Mouse (Mus musculus): ENCODE results near the gene Cntfr. TPM values are rescaled to one million over a fixed set of nuclear protein-coding genes. Genes with fewer than 3 reads are reported as not detected.
A peak's percentile ranks its signal among the peaks of the same experiment; 100 is the strongest.
"Not testable (repeated sequence)": the region's sequence is repeated elsewhere in the genome, so short reads cannot be mapped to it uniquely, and the experiment has no call there.

Gene Cntfr
- polyA plus RNA-seq, 1 experiment from 2014 or later = 27.2 TPM

DNA sequence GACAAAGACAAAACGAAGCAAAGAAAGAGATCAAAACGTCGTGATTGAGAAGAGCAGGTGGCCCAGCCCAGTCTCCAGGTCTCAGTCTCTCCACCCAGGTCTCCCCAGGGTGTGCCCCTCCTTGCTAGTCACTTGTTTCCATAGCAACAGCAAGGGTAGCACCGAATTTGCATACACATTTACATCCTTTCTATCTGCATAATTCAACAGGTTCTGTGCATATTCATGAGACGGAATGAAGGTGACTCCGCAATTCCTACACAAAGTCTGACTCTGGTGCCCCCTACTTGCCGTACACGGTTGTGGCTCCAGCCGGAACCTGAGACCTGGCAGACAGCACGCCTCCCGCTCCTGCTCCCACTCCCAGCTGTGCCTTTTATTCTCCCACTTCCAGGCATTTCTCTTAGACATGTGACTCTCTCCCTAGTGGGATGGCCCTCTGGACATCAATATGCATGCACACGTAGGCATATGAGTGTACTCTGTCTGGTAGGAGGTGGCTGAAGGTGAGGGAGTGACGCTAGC, 10.2 kb upstream of the Cntfr start:
- Histone ChIP-seq H3K4me1 (peaks cover 38% of the 10 kb centered on the region), H3K4me2 (peak overlapping the region; percentile 45), H3K27ac (replicated peaks) (peak overlapping the region; percentile 48), H3K27me3 (replicated peaks) (peaks cover 8% of the 10 kb centered on the region; the same call in 1 of the 2 replicates), H3K9ac (replicated peaks) (peak overlapping the region; percentile 26), H3K4me3 (replicated peaks) (no peak overlapping the region), H3K36me3 (no peaks in the 10 kb centered on the region), H3K9me3 (replicated peaks) (no peaks in the 10 kb centered on the region)
- 1% methylated on average over 13 of the region's 13 CpGs for WGBS
- ATAC-seq (ENCODE audit: low FRiP score) = peak; percentile 76

DNA sequence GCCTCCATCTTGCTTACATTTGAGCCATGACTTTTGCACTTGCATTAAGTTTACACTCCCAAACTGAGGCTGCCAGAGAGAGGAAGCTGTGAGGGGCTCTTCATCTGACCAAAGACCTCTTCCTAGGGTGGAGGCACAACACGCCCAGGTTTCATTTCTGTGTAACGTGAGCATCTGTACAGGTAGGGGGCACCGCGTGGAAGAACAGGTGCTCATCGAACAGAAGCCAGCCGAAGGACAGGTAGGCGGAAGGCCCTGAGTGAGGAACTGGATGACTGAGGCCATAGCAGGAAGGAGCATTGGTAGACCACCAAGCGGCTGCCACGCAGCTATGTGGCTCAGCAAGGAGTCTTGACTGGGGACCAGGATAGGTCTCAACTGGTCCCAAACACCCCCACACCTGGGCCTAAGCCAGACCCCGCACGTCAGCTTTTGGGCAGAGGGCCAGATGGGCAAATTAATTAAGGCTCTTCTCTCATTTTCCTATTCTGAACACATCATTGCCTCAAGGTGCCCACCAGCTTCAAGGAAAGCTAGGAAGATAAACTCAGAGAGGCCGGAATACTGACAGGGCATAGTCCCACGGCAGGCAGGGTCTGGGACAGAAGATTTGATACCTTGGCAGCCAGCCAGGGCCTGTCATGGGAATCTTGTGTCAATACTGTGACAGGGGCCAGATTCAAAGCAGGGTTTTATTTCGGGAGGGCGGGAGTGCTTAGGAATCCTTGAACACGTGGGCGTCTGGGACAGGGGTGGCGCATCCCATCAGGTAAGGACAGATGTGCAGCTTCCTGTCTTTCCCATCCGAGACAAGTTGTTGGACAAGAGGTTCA, 9.2 kb upstream of the Cntfr start:
- Histone ChIP-seq H3K4me3 (replicated peaks) (no peak overlapping the region), H3K4me1 (peaks cover 29% of the 10 kb centered on the region), H3K9me3 (replicated peaks) (no peaks in the 10 kb centered on the region), H3K27ac (replicated peaks) (no peak overlapping the region), H3K9ac (replicated peaks) (no peak overlapping the region), H3K4me2 (peak overlapping the region; percentile 45), H3K27me3 (replicated peaks) (peaks cover 8% of the 10 kb centered on the region; the same call in 1 of the 2 replicates), H3K36me3 (no peaks in the 10 kb centered on the region)
- ATAC-seq (ENCODE audit: low FRiP score) = no peak
- WGBS = 57% methylated on average over 19 of the region's 19 CpGs

DNA sequence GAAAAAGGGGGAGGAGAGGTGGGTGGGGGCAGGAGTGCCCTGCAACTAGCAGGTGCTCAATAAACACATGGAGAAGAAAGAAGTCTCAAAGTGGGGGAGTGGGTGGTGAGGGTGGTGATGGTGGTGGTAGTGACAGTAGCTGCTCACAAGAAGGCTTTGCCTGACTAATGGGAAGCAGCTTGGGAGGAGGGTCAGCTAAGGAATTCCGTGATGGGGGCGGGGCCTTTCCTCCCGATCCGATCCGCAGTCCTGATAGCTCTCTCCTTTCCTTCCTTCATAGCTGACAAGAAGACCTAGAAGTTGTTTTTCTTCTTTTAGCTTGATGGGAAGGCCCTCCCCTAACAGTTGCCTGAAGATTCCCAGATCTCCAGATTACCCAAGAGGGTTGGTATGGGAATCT, 7.8 kb upstream of the Cntfr start:
- Histone ChIP-seq H3K27me3 (replicated peaks) (peaks cover 8% of the 10 kb centered on the region; the same call in 1 of the 2 replicates), H3K9me3 (replicated peaks) (no peaks in the 10 kb centered on the region), H3K36me3 (no peaks in the 10 kb centered on the region), H3K4me3 (replicated peaks) (no peak overlapping the region), H3K4me2 (no peak overlapping the region), H3K9ac (replicated peaks) (no peak overlapping the region), H3K27ac (replicated peaks) (no peak overlapping the region), H3K4me1 (peaks cover 25% of the 10 kb centered on the region)
- no peak for ATAC-seq (ENCODE audit: low FRiP score)
- 14% methylated on average over 5 of the region's 5 CpGs for WGBS

DNA sequence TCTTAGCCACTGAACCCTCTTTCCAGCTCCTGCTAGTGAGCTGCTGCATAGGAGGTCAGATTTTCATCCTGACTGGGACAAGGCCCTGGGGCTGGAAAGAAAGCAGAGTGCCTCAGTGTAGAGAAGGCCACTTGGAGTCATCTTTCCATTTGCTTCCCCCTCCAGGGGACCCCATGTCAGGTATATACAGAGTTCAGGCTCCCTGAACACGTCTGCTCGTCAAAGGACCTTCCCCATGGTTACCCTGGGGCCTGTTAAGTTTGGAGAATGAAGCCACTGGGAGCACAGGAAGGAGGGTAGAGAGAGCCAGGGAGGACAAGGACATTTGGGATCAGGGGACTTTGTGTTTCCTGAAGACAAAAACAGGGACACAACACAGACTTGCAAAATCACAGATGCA, 5.3 kb upstream of the Cntfr start:
- H3K27me3 ChIP-seq (replicated peaks); H3K27ac ChIP-seq (replicated peaks); H3K4me3 ChIP-seq (replicated peaks); H3K36me3 ChIP-seq; ATAC-seq (ENCODE audit: low FRiP score); H3K4me2 ChIP-seq; H3K9me3 ChIP-seq (replicated peaks); H3K9ac ChIP-seq (replicated peaks): not testable (repeated sequence)
- WGBS = 73% methylated on average over 2 of the region's 2 CpGs
- peaks cover 15% of the 10 kb centered on the region for H3K4me1 ChIP-seq

GRCm38 (mm10) chr4:41700224-41700623, 3.3 kb upstream of the Cntfr start:
- H3K9ac ChIP-seq (replicated peaks); ATAC-seq (ENCODE audit: low FRiP score); H3K4me2 ChIP-seq; H3K4me1 ChIP-seq; H3K4me3 ChIP-seq (replicated peaks); H3K36me3 ChIP-seq; H3K27me3 ChIP-seq (replicated peaks); H3K27ac ChIP-seq (replicated peaks); H3K9me3 ChIP-seq (replicated peaks): not testable (repeated sequence)
- 97% methylated on average over 3 of the region's 8 CpGs for WGBS

GRCm38 (mm10) chr4:41699783-41700182, 2.9 kb upstream of the Cntfr start, which contains the start of gene Il11ra1:
Il11ra1 (plus strand) TSS chr4:41699989.
- H3K9ac ChIP-seq (replicated peaks); H3K27ac ChIP-seq (replicated peaks); ATAC-seq (ENCODE audit: low FRiP score); H3K9me3 ChIP-seq (replicated peaks); H3K36me3 ChIP-seq; H3K4me1 ChIP-seq; H3K27me3 ChIP-seq (replicated peaks); H3K4me3 ChIP-seq (replicated peaks): not testable (repeated sequence)
- WGBS = 86% methylated on average over 10 of the region's 10 CpGs
- H3K4me2 ChIP-seq = peak within 1 kb of the TSS; percentile 43; the same call in 1 of the 2 replicates

DNA sequence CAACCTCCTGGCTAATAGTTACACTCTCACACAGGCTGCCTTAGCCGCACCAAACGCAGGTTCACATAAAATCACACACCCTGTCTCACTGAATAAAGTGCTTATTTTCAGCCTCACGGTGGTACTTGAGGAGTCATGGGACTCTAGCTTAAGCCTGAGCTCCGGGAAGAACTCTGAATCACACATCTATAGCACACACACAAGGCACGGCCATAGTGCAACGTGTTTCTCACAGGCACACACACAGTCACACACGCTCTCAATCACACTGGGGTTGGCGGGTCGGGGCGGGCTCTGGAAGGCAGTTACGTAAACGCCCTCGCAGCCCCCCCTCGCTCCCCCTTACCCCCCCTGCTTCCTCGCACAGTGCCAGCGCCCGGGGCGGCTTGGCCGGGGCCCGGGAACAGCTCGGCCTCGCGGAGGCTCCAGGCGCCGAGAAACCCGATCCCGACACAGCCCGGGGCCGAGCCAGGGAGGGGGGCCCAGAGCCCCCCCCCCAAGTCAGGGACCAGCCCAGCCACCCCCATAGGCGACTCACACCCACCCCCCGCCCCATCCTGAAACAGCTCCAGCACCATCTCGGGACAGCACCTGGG, 1.6 kb upstream of the Cntfr start:
- H3K27me3 ChIP-seq (replicated peaks); H3K9ac ChIP-seq (replicated peaks); H3K4me1 ChIP-seq; H3K9me3 ChIP-seq (replicated peaks); H3K36me3 ChIP-seq; H3K27ac ChIP-seq (replicated peaks); H3K4me3 ChIP-seq (replicated peaks); ATAC-seq (ENCODE audit: low FRiP score): not testable (repeated sequence)
- peak overlapping the region; percentile 43 for H3K4me2 ChIP-seq
- WGBS = 2% methylated on average over 24 of the region's 32 CpGs

- 11% methylated on average over 12 of the region's 15 CpGs for WGBS
- not testable (repeated sequence) for ATAC-seq (ENCODE audit: low FRiP score); H3K9me3 ChIP-seq (replicated peaks); H3K27ac ChIP-seq (replicated peaks); H3K27me3 ChIP-seq (replicated peaks); H3K9ac ChIP-seq (replicated peaks); H3K36me3 ChIP-seq; H3K4me2 ChIP-seq; H3K4me3 ChIP-seq (replicated peaks); H3K4me1 ChIP-seq
Measured at GRCm38 (mm10) chr4:41696452-41696851, 437 bp downstream of the Cntfr start.

DNA sequence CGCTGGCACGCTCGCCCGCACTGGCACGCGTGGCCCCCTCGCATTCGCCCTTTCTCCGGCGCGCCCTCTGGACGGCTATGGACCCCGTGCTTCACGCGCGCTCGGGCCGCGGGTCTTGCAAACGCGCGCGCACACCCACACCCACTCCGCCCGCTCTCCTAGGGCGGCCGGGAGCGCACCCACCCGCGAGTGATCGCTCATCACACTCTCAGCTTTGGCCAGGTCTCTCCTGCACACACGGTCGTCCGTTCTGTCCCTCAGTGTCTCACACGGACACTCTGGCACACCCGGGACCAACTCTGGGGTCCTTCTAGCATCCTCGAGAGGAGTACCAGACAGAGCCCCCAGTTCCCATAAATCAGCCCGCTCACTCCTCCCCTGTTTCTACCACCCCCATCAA, 1.1 kb downstream of the Cntfr start:
- not testable (repeated sequence) for H3K9me3 ChIP-seq (replicated peaks); H3K27ac ChIP-seq (replicated peaks); H3K27me3 ChIP-seq (replicated peaks); H3K36me3 ChIP-seq; ATAC-seq (ENCODE audit: low FRiP score); H3K9ac ChIP-seq (replicated peaks); H3K4me1 ChIP-seq
- WGBS = 1% methylated on average over 12 of the region's 38 CpGs
- Histone ChIP-seq H3K4me3 (replicated peaks) (peak overlapping the region; percentile 28), H3K4me2 (peak overlapping the region; percentile 47)

DNA sequence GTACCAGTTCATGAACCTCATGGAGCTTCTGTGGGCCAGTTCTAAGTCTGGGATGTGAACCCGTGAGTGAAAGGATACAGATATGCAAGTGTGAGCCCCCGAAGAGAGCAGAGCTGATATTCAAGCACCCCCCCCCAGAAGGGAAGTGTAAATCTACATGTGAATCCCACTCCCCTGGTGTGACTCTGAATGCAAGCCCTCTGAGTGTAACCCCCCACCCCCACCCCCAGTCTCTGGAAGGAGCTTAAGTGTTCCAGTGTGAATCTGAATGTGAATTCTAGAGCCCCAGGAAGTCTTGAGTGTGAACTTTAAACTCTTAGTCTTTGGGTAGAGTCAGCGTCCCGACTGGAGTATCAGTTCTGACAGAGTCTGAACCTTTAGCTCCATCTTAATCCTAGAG, 3.4 kb downstream of the Cntfr start:
- H3K4me3 ChIP-seq (replicated peaks); ATAC-seq (ENCODE audit: low FRiP score); H3K9me3 ChIP-seq (replicated peaks); H3K9ac ChIP-seq (replicated peaks); H3K27ac ChIP-seq (replicated peaks); H3K4me1 ChIP-seq; H3K36me3 ChIP-seq; H3K27me3 ChIP-seq (replicated peaks): not testable (repeated sequence)
- H3K4me2 ChIP-seq = peak overlapping the region; percentile 31
- 8% methylated on average over 4 of the region's 4 CpGs for WGBS

GRCm38 (mm10) chr4:41690014-41690413, 6.9 kb downstream of the Cntfr start:
- not testable (repeated sequence) for H3K36me3 ChIP-seq; H3K27ac ChIP-seq (replicated peaks); H3K4me1 ChIP-seq; H3K9me3 ChIP-seq (replicated peaks); H3K4me2 ChIP-seq; ATAC-seq (ENCODE audit: low FRiP score); H3K27me3 ChIP-seq (replicated peaks); H3K4me3 ChIP-seq (replicated peaks); H3K9ac ChIP-seq (replicated peaks)
- WGBS = no CpG with 5 or more reads among the region's 4 CpGs

DNA sequence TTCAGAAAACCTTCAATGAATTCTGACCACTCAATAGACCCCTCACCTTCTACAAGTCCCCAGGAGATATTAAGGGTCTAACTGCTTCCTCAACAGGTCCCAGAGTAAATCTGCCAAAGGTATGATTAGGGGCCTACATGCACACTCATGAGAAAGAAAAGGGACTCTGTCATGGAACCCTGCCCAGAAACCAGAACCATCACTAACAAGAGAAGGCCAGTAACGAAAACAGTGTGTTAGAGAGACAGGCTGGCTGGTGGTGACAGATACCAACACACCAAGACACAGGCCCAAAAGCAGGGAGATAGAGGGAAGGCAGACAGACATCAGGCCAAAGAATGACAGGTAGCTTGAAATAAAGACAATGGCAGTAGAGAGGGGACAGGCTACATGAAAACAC, 8.3 kb downstream of the Cntfr start:
- H3K27ac ChIP-seq (replicated peaks) = 0 out of 2 replicates have a peak overlapping the region, but pooled peaks have one; percentile 41
- H3K9ac ChIP-seq (replicated peaks); H3K4me2 ChIP-seq; ATAC-seq (ENCODE audit: low FRiP score); H3K36me3 ChIP-seq; H3K4me3 ChIP-seq (replicated peaks); H3K27me3 ChIP-seq (replicated peaks); H3K4me1 ChIP-seq; H3K9me3 ChIP-seq (replicated peaks): not testable (repeated sequence)
- WGBS = 41% methylated on average over 1 of the region's 1 CpGs

All from neural tube, embryonic 15.5 days (tissue).